Mouse (Mus musculus) heart, embryonic 16.5 days (tissue): ENCODE measurements around the gene Cers1. TPM values are rescaled to one million over a fixed set of nuclear protein-coding genes. Genes with fewer than 3 reads are reported as not detected.

Experiments
- ATAC-seq: fragments of 200-750 bp; cut with Nextera tagmentation; replicated peaks from 2 replicates; pipeline ENCODE4 v1.8.0; 2017; ENCODE audit warnings: moderate number of reproducible peaks; ENCODE audit not compliant: insufficient read depth, low FRiP score; ENCODE audit errors: extremely low read depth
- H3K27ac ChIP-seq: fragments of 300-500 bp; sonication (generic); 2 replicates; pipeline ENCODE4 v1.5.1; 2014; ENCODE audit warnings: mild to moderate bottlenecking, low read length, control low read depth, moderate library complexity
- H3K27me3 ChIP-seq: fragments of 300-500 bp; sonication (generic); 2 replicates; pipeline ENCODE4 v1.6.1; 2014; ENCODE audit warnings: low read length, mixed read lengths; ENCODE audit not compliant: control insufficient read depth, insufficient read depth
- H3K36me3 ChIP-seq: fragments of 300-500 bp; sonication (generic); 2 replicates; pipeline ENCODE4 v1.6.1; 2014; ENCODE audit not compliant: control insufficient read depth, insufficient read depth
- H3K4me1 ChIP-seq: fragments of 300-500 bp; sonication (generic); 2 replicates; pipeline ENCODE4 v1.6.1; 2014; ENCODE audit warnings: low read length, mixed read lengths; ENCODE audit not compliant: control insufficient read depth, insufficient read depth
- H3K4me2 ChIP-seq: fragments of 300-500 bp; sonication (generic); 2 replicates; pipeline ENCODE4 v1.6.1; 2014; ENCODE audit warnings: low read depth, mild to moderate bottlenecking, control low read depth, low read length
- H3K4me3 ChIP-seq: fragments of 300-500 bp; sonication (generic); 2 replicates; pipeline ENCODE4 v1.5.1; 2014; ENCODE audit warnings: mild to moderate bottlenecking, control low read depth, low read length
- H3K9ac ChIP-seq: fragments of 300-500 bp; sonication (generic); 2 replicates; pipeline ENCODE4 v1.6.1; 2014; ENCODE audit warnings: low read length, control low read depth
- H3K9me3 ChIP-seq: fragments of 300-500 bp; sonication (generic); replicated peaks from 2 replicates; pipeline ENCODE4 v1.6.1; 2016; ENCODE audit warnings: low read length; ENCODE audit not compliant: control insufficient read depth
- WGBS: fragments of 180-500 bp; shearing (Covaris S2); extraction: QIAGEN DNeasy Blood & Tissue Kit; methylation state at CpG from one replicate; pipeline ENCODE4 v1.1.7; 2014; 5-methylcytosine and 5-hydroxymethylcytosine counted together
- polyA plus RNA-seq: library from polyadenylated mRNA; unstranded; fragments of >200 nt; fragmentation: Nextera tagmentation; extraction: Ambion mirVana; gene quantifications from 2 replicates; pipeline ENCODE4 v1.2.1, GENCODE M21; 2015

Cers1 gene
- polyA plus RNA-seq, 1 experiment from 2014 or later, result 1.3 TPM

DNA sequence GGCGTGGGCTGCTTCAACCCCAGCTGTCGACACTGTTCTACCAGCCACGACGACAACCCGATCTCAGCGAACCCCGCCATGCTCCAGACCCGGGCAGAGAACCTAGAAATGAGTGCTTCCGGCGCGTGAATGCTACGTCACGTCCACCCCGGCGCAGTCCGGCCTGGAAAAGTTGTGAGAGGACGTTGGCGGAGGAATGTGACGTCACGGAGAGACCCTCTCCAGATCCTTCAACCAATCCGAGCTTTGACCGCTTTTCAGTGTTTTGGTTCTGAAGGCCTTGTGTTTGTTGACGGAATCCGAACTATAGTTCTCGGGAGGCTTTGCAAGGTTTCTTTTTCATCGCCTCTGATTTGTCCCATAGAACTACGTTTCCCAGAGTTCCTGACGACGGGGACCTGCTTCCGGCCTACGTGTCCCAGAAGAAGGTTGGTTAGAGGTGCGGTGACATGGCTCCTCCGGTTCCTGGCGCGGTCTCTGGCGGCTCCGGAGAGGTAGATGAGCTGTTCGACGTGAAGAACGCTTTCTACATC lies 13.2 kb upstream of the Cers1 start, which contains the start of the genes Ddx49 and Cope:
Ddx49 (minus strand) TSS at position 132 of the 533 bp plus-strand sequence.
Cope (plus strand) TSS at position 161 of the 533 bp plus-strand sequence.
- H3K4me3 ChIP-seq, result peak within 1 kb of the TSS; percentile 99
- H3K36me3 ChIP-seq, result peaks cover 26% of the 10 kb centered on the region
- ATAC-seq, result peak; percentile 90
- no peaks in the 10 kb centered on the region for H3K27me3 ChIP-seq
- WGBS, result under 1% methylated on average over 40 of the region's 40 CpGs
- H3K4me1 ChIP-seq, result peaks cover 18% of the 10 kb centered on the region
- H3K9ac ChIP-seq, result peak within 1 kb of the TSS; percentile 93
- no peaks in the 10 kb centered on the region for H3K9me3 ChIP-seq
- peak within 1 kb of the TSS; percentile 97 for H3K4me2 ChIP-seq
- peak within 1 kb of the TSS; percentile 86 for H3K27ac ChIP-seq

DNA sequence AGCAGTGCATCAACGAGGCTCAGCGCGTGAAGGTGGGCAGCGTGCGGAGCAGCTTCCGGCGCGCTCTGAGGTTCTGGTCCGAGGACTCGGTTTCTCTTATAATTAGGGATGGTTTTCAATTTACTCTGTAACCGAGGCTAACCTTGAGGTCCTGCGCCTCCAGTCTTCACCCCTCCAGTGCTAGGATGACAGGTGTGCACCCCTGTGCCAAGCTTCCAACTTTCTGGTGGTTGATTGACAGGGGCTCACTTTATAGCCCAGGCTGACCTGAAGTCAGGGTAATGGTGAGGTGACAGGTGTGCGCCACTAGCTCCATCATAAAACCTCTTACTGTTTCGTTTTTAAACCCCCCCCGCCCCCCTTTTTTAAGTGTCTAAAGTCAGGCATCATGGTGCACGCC lies 12.7 kb upstream of the Cers1 start:
- H3K4me2 ChIP-seq, result peak overlapping the region; percentile 97
- peak overlapping the region; percentile 99 for H3K4me3 ChIP-seq
- H3K27me3 ChIP-seq, result no peaks in the 10 kb centered on the region
- ATAC-seq, result no peak
- H3K27ac ChIP-seq, result peak overlapping the region; percentile 86
- peak overlapping the region; percentile 93 for H3K9ac ChIP-seq
- 2% methylated on average over 16 of the region's 16 CpGs for WGBS
- H3K4me1 ChIP-seq, result peaks cover 18% of the 10 kb centered on the region
- H3K9me3 ChIP-seq, result no peaks in the 10 kb centered on the region
- H3K36me3 ChIP-seq, result peaks cover 30% of the 10 kb centered on the region

DNA sequence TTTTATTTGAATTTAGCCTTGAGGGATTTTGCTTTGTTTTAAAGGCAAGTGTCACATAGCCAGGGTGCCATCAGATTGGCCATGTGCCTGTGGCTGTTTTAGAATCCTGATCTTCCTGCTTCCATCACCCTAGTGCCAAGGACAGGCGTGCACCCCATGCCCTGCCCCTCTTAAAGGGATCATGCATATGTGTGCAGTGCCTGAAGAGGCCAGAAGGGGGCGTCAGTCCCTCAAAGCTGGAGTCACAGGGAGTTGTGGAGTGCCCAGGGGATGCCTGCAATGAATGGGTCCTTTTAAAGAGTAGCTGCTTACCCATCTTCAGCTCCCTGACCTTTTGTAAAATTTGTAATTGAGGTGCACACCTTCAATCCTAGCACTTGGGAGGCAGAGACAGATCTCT lies 6.3 kb upstream of the Cers1 start:
- peaks cover 67% of the 10 kb centered on the region for H3K36me3 ChIP-seq
- no peak for ATAC-seq
- H3K9ac ChIP-seq, result no peak overlapping the region

DNA sequence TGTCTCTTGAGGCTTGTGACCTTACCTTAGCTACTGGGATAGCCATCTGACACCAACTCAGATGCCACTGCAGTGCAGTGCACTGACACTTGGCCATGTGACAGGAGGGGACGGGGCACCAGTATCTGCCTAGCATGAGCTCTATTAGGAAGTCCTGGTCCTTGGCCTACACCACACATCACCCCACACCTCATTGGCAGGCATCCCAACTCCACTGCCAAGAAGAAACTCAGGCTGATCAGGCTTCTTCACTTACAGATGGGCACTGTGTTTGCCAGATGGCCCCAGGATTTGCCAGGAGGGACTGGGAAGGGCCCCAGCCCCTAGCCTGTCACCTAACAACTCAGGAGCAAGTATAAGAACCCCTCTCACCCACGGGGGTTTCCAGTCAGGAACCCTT lies 2.2 kb upstream of the Cers1 start:
- 55% methylated on average over 2 of the region's 2 CpGs for WGBS

More for the DNA sequence above, 6.3 kb upstream of the Cers1 start:
- Histone ChIP-seq H3K27ac (no peak overlapping the region), H3K9me3 (no peaks in the 10 kb centered on the region), H3K4me2 (no peak overlapping the region), H3K4me1 (peaks cover 2% of the 10 kb centered on the region; the same call in 1 of the 2 replicates), H3K4me3 (no peak overlapping the region), H3K27me3 (no peaks in the 10 kb centered on the region)
- WGBS, result 48% methylated on average over 2 of the region's 2 CpGs

DNA sequence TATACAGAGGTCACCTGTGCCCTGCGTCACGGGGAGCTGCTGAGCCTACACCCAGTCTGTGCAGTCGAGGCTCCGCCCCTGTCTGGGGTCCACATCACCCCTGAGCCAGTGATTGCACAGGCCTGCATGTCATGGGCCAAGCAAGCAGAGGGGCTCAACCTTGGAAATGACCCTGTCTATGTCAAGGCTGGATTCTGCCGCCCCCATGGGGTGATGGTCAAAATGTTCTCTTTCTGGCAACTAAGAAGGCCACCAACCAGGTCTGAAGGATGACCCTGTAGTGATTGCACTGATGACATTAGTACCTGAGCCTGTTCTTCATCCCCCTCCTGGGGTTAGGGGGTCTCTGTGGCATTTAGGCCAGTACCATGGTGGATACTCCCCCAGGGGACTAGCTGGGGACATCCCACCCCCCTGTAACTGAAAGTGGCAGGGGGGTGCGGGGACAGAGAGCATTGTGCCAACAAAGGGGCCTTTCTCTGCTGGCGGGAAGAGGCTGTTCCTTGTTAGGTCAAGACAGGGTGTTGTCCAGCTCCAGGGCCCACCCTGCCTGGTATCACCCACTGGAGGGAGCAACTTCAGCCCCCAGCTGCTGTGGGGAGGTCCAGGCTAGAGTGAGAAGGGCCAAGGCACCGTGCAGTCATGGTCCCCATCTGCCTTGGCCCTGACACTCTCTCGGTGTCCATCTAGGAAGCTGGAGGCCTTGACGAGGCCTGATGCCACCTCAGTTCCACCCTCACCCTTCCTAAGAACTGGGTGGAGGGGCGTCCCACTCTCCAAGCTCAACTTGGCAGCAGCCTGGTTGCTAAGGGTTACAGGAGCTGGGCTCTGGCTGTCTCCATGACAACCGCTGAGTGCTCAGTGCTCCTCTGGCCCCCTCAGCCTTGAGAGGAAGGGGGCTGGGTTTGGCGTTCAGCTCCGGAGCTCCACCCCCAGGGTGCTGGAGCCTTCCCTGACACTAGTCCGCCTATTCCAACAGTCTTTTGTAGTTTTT lies 1.2 kb downstream of the Cers1 start:
- Histone ChIP-seq H3K36me3 (peaks cover 12% of the 10 kb centered on the region), H3K4me2 (peak overlapping the region; percentile 92), H3K27ac (no peak overlapping the region), H3K9me3 (no peaks in the 10 kb centered on the region), H3K9ac (peak overlapping the region; percentile 76), H3K27me3 (no peaks in the 10 kb centered on the region), H3K4me1 (peaks cover 13% of the 10 kb centered on the region), H3K4me3 (peak overlapping the region; percentile 63)
- WGBS, result 23% methylated on average over 15 of the region's 15 CpGs
- ATAC-seq, result peak; percentile 23

More for the DNA sequence above, 2.2 kb upstream of the Cers1 start:
- no peaks in the 10 kb centered on the region for H3K9me3 ChIP-seq
- no peak for ATAC-seq
- no peaks in the 10 kb centered on the region for H3K27me3 ChIP-seq
- no peak overlapping the region for H3K4me2 ChIP-seq
- no peak overlapping the region for H3K27ac ChIP-seq
- peaks cover 13% of the 10 kb centered on the region for H3K4me1 ChIP-seq
- H3K9ac ChIP-seq, result no peak overlapping the region
- peaks cover 37% of the 10 kb centered on the region for H3K36me3 ChIP-seq
- H3K4me3 ChIP-seq, result no peak overlapping the region

DNA sequence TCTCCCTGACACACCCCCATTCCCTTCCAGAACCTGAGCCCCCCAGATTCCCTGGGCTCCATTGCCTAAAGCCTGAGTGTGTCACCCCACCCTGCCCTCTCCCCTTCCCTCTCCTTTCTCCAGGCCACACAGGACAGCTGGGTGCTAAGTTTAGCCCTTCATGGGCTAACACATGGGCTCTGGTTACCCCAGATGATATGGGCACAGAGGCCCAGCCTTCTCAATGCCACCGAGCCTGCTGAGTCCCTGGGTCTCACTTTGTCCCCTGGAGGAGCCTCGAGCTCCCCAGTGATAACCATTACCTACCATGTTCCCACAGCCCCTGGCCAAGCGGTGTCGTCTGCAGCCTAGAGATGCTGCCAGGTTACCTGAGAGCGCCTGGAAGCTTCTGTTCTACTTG lies 2.3 kb downstream of the Cers1 start:
- 79% methylated on average over 5 of the region's 5 CpGs for WGBS
- no peak overlapping the region for H3K27ac ChIP-seq
- no peaks in the 10 kb centered on the region for H3K27me3 ChIP-seq
- no peak overlapping the region for H3K4me3 ChIP-seq
- no peak overlapping the region for H3K9ac ChIP-seq
- H3K4me2 ChIP-seq, result no peak overlapping the region
- peaks cover 13% of the 10 kb centered on the region for H3K4me1 ChIP-seq
- no peaks in the 10 kb centered on the region for H3K9me3 ChIP-seq
- no peak for ATAC-seq
- H3K36me3 ChIP-seq, result peaks cover 7% of the 10 kb centered on the region

DNA sequence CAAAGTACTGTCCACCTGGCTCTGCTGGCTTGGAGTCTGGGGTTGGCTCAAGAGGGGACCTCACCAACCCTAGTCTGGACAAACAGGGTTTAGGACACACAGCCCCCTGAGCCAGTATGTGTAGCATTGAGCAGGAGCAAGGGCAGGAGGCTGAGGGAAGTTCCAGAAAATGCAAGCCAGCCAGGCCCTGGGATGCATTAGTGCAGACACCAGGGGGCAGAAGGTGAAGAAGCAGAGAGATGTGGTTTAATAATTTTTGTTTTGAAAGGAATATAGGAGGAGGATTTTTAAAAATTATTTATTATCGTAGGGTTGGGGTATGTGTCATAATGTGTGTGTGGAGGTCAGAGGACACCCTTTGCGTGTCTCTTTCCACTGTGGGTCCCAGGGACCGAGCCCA lies 8.1 kb downstream of the Cers1 start:
- Histone ChIP-seq H3K27ac (no peak overlapping the region), H3K36me3 (no peaks in the 10 kb centered on the region), H3K27me3 (no peaks in the 10 kb centered on the region), H3K4me1 (no peaks in the 10 kb centered on the region), H3K9me3 (no peaks in the 10 kb centered on the region), H3K4me2 (no peak overlapping the region), H3K4me3 (no peak overlapping the region), H3K9ac (no peak overlapping the region)
- no peak for ATAC-seq
- WGBS, result 90% methylated on average over 3 of the region's 3 CpGs

DNA sequence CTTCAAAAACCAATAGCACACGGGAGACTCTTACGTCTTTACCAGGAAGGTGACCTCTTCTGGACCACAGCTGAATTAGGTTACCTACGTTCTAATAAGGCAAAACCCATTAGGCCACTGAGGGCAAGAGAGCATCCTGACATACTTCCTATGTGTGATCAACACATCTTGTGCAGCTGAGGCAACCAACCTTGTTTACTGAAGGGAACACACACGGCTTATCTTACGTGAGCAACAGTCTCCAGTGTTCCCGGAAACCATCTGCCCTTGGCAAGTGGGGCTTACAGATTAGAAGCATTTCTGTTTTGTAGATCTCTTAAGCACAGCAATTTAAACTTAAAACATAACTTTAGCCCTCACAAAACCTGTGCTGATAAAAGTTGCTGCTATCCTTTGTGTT lies 11.9 kb downstream of the Cers1 start:
- H3K4me3 ChIP-seq, result no peak overlapping the region
- no peak overlapping the region for H3K9ac ChIP-seq
- peaks cover 9% of the 10 kb centered on the region for H3K36me3 ChIP-seq
- peaks cover 9% of the 10 kb centered on the region for H3K4me1 ChIP-seq
- no peak for ATAC-seq
- 88% methylated on average over 6 of the region's 6 CpGs for WGBS
- H3K27ac ChIP-seq, result no peak overlapping the region
- H3K9me3 ChIP-seq, result no peaks in the 10 kb centered on the region
- peaks cover 9% of the 10 kb centered on the region; the same call in 1 of the 2 replicates for H3K27me3 ChIP-seq
- no peak overlapping the region for H3K4me2 ChIP-seq
